Mouse (Mus musculus): Measurements from ENCODE around the gene Chchd2.

DNA sequence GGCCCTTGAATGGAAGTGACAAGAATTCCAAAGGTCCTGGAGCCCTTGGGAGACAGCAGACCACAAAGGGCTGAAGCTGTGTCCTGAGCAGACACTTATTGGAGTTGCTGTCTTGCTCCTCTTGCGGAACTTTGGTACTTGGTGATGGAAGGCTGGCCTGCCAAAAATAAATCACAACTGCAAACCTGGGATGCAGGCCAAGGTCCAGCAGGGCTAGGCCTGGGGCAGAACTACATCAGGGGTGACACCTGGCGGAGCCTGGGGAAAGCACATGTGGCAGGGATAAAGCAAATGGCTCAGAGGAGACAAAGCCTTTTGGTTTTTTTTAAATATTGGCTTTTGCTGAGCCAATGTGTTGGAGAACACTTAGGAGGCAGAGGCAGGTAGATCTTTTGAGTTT lies 8.3 kb downstream of the Chchd2 start:
- TF ChIP-seq GATA1 (IDR thresholded peaks at IDR 0.05; ENCODE audit: low read length) = no peak
- TF ChIP-seq TAL1 (IDR thresholded peaks at IDR 0.05; ENCODE audit: low read length) = no peak
